Mouse (Mus musculus): ENCODE measurements at regions not wholly inside any gene's neighbourhood (a gene's known extent, or its start where the extent isn't known, plus 50 kb on each side); places are given as distances from the start of the nearest gene placed in this dataset.

DNA sequence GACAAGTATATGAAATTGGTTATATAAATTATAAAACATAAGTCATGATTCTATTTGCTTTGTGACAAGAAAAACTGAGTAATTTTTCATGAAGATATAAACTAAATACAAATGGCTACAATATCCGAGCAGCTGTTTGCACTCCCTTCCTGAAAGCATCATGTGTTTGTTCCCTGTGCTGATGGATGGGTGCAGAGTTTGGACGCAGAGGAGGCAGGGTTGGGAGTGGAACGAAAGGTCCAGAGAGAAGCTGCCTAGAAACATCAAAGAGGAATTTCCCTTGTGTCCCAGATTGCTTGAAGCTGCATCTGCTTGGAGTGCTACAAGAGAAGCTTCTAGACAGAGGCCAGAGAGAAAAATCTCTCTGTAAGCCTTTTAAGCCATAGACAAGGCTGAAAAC is 195.5 kb downstream of the Cd47 start:
- H3K27me3 ChIP-seq (ENCODE audit: control insufficient read depth, insufficient read depth, low read length), result no peaks in the 10 kb centered on the region
- TF ChIP-seq CTCF (IDR thresholded peaks at IDR 0.05; ENCODE audit: control insufficient read depth, insufficient read depth, insufficient replicate concordance, low read depth, low read length), result no peak
- TF ChIP-seq POLR2A (IDR thresholded peaks at IDR 0.05; ENCODE audit: control insufficient read depth, low read depth, low read length), result no peak

DNA sequence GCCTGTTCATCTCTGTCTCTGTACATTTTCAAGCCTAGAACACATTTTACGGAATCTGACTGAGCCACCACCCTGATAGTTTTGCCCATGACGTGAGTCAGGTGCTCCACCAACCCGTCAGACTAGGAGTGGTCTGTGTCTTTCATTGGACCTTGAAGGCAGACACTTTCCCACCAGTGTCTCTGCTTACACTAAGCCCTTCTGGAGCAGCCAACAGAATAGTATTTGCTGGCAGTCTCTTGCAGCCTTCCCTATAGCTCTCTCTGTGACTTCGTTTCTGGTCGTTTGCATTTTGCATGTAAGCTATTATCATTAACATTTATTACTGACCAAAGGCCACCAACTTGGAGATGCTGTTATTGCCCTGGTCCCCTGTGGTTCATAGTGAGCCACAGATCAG is 196.3 kb downstream of the Cd47 start:
- TF ChIP-seq CTCF (IDR thresholded peaks at IDR 0.05; ENCODE audit: control insufficient read depth, insufficient read depth, insufficient replicate concordance, low read depth, low read length), result no peak
- Histone ChIP-seq H3K4me1 (ENCODE audit: control insufficient read depth, insufficient read depth, low read length) (no peaks in the 10 kb centered on the region), H3K27me3 (ENCODE audit: control insufficient read depth, insufficient read depth, low read length) (no peaks in the 10 kb centered on the region), H3K4me3 (ENCODE audit: control insufficient read depth, low read depth, low read length) (no peak overlapping the region), H3K27ac (ENCODE audit: control insufficient read depth, insufficient read depth, low read depth, low read length) (no peak overlapping the region), H3K36me3 (ENCODE audit: control insufficient read depth, insufficient read depth, low read length) (no peaks in the 10 kb centered on the region)

More for the DNA sequence above, 195.5 kb downstream of the Cd47 start:
- no peak overlapping the region for H3K4me3 ChIP-seq (ENCODE audit: control insufficient read depth, low read depth, low read length)
- H3K4me1 ChIP-seq (ENCODE audit: control insufficient read depth, insufficient read depth, low read length), result no peaks in the 10 kb centered on the region
- H3K36me3 ChIP-seq (ENCODE audit: control insufficient read depth, insufficient read depth, low read length), result no peaks in the 10 kb centered on the region
- no peak overlapping the region for H3K27ac ChIP-seq (ENCODE audit: control insufficient read depth, insufficient read depth, low read depth, low read length)

DNA sequence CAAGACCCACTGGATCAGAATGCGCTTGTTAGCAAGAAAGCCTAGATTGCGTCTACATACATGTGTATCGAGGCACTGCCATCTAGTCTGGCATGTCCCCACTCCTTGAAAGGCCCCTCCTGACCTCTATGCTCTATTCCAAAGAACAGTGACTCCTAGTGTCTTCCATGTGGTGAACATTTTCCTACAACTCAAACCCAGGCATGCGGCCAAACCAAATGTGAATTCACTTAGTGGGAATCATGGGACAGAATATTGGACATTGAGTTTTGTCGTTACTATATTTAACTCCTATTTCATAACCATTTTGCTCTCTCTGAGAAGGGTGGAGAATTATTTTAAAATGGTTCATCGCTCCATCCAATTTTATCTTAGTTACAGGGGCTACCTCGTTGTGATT is 196.7 kb downstream of the Cd47 start:
- H3K4me3 ChIP-seq (ENCODE audit: control insufficient read depth, low read depth, low read length), result no peak overlapping the region
- H3K4me1 ChIP-seq (ENCODE audit: control insufficient read depth, insufficient read depth, low read length), result no peaks in the 10 kb centered on the region
- H3K36me3 ChIP-seq (ENCODE audit: control insufficient read depth, insufficient read depth, low read length), result no peaks in the 10 kb centered on the region
- no peaks in the 10 kb centered on the region for H3K27me3 ChIP-seq (ENCODE audit: control insufficient read depth, insufficient read depth, low read length)
- no peak overlapping the region for H3K27ac ChIP-seq (ENCODE audit: control insufficient read depth, insufficient read depth, low read depth, low read length)
- TF ChIP-seq POLR2A (IDR thresholded peaks at IDR 0.05; ENCODE audit: control insufficient read depth, low read depth, low read length), result no peak
- TF ChIP-seq CTCF (IDR thresholded peaks at IDR 0.05; ENCODE audit: control insufficient read depth, insufficient read depth, insufficient replicate concordance, low read depth, low read length), result no peak

DNA sequence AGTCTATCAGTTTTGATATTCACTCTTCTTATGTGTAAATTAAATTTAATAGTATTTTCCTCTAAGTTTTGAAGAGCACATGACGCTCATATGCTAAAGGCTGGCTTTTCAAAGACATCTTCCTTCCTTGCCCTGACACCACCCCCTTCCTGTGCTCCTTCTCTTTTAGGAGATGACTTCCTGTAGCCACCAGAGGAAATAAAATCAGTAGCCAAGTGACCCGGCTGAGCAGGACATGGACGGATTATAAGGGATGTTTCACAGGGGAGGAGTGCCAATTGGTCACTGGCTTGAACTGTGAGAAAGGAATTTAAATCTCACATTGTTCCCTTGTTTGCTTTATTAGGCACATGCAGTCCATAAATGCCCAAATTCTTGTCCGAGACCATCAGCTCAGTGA is 200.5 kb downstream of the Cd47 start:
- Histone ChIP-seq H3K4me3 (ENCODE audit: control insufficient read depth, low read depth, low read length) (no peak overlapping the region), H3K4me1 (ENCODE audit: control insufficient read depth, insufficient read depth, low read length) (no peaks in the 10 kb centered on the region), H3K27ac (ENCODE audit: control insufficient read depth, insufficient read depth, low read depth, low read length) (no peak overlapping the region), H3K36me3 (ENCODE audit: control insufficient read depth, insufficient read depth, low read length) (no peaks in the 10 kb centered on the region), H3K27me3 (ENCODE audit: control insufficient read depth, insufficient read depth, low read length) (no peaks in the 10 kb centered on the region)
- no peak for TF ChIP-seq CTCF (IDR thresholded peaks at IDR 0.05; ENCODE audit: control insufficient read depth, insufficient read depth, insufficient replicate concordance, low read depth, low read length)
- no peak for TF ChIP-seq POLR2A (IDR thresholded peaks at IDR 0.05; ENCODE audit: control insufficient read depth, low read depth, low read length)

DNA sequence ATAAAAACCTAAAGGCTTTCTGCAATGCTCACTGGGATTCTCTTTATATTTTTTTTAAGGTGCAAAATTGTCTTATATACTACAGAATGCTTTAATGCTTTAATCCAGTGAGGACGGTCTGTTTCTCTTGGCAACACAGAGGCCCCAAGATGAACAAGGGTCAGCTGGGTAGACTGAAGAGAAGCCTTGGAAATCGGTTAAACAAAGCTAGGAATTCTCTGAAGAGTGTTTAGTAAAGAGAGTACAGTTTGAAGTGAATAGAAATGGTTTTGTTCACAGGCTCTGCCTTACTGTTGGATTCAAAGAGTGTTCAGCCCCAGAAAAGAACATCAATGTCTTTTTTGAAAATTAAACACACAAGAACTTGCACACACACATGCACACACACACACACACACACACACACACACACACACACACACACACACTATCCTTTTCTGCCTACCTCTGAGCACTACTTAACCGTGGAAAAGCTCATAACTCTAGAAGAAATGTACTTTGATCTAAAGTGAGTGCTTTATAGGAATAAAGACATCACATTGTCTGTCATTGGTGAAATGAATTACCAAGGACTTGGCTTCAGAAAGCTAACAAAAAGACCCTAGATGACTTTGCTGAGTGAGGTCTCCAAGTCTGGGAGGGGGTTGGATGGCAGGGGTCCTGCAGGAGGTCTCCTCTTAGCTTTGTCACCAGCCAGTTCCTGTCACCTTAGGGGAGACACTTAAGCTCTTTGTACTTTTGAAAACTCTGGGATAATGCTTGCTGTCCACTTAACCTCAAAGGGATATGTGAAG is 201.5 kb downstream of the Cd47 start:
- no peak overlapping the region for H3K4me3 ChIP-seq (ENCODE audit: control insufficient read depth, low read depth, low read length)
- H3K4me1 ChIP-seq (ENCODE audit: control insufficient read depth, insufficient read depth, low read length), result no peaks in the 10 kb centered on the region
- no peaks in the 10 kb centered on the region for H3K36me3 ChIP-seq (ENCODE audit: control insufficient read depth, insufficient read depth, low read length)
- no peak for TF ChIP-seq POLR2A (IDR thresholded peaks at IDR 0.05; ENCODE audit: control insufficient read depth, low read depth, low read length)
- TF ChIP-seq CTCF (IDR thresholded peaks at IDR 0.05; ENCODE audit: control insufficient read depth, insufficient read depth, insufficient replicate concordance, low read depth, low read length), result no peak
- H3K27ac ChIP-seq (ENCODE audit: control insufficient read depth, insufficient read depth, low read depth, low read length), result no peak overlapping the region
- no peaks in the 10 kb centered on the region for H3K27me3 ChIP-seq (ENCODE audit: control insufficient read depth, insufficient read depth, low read length)

DNA sequence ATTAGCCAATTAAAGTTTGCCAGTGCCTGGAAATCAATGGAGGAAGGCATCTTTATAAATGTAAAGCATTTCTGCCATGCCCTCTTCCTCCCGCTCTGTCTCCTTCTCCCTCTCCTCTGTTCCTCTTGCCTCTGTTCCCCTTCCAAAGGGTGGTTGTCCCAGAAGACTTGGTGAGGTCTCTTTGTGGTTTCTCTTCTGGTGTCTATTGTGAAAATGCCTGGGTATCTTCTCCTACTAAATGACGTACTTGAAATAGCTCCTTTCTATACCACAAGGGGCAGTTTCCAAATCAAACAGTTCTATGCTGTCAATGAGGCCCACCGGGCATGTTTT is 202.1 kb downstream of the Cd47 start:
- H3K36me3 ChIP-seq (ENCODE audit: control insufficient read depth, insufficient read depth, low read length), result no peaks in the 10 kb centered on the region

DNA sequence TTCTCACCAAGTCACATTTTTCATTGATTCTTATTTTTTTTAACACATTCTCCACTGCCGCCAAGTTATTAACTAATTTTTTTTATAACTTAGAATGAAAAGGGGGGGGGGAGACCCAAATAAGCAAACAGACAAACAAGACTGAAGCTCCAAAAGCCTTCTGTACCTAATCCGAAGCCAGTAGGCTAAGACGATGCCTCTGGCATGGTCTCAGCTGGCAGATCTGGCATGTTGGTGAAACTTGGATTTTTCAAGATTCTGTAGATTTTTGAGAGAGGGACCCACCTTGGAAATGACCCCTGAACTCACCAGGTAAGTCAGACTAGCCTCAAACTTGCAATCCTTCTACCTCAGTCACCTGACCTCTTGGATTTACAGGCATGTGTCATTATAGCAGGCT is 208.7 kb downstream of the Cd47 start:
- Histone ChIP-seq H3K4me1 (ENCODE audit: control insufficient read depth, insufficient read depth, low read length) (no peaks in the 10 kb centered on the region), H3K27me3 (ENCODE audit: control insufficient read depth, insufficient read depth, low read length) (no peaks in the 10 kb centered on the region), H3K4me3 (ENCODE audit: control insufficient read depth, low read depth, low read length) (no peak overlapping the region), H3K36me3 (ENCODE audit: control insufficient read depth, insufficient read depth, low read length) (no peaks in the 10 kb centered on the region), H3K27ac (ENCODE audit: control insufficient read depth, insufficient read depth, low read depth, low read length) (no peak overlapping the region)
- TF ChIP-seq CTCF (IDR thresholded peaks at IDR 0.05; ENCODE audit: control insufficient read depth, insufficient read depth, insufficient replicate concordance, low read depth, low read length), result no peak
- TF ChIP-seq POLR2A (IDR thresholded peaks at IDR 0.05; ENCODE audit: control insufficient read depth, low read depth, low read length), result no peak

More for the DNA sequence above, 202.1 kb downstream of the Cd47 start:
- no peaks in the 10 kb centered on the region for H3K4me1 ChIP-seq (ENCODE audit: control insufficient read depth, insufficient read depth, low read length)
- no peak overlapping the region for H3K4me3 ChIP-seq (ENCODE audit: control insufficient read depth, low read depth, low read length)
- TF ChIP-seq POLR2A (IDR thresholded peaks at IDR 0.05; ENCODE audit: control insufficient read depth, low read depth, low read length) (no peak), CTCF (IDR thresholded peaks at IDR 0.05; ENCODE audit: control insufficient read depth, insufficient read depth, insufficient replicate concordance, low read depth, low read length) (no peak)
- H3K27me3 ChIP-seq (ENCODE audit: control insufficient read depth, insufficient read depth, low read length), result no peaks in the 10 kb centered on the region
- no peak overlapping the region for H3K27ac ChIP-seq (ENCODE audit: control insufficient read depth, insufficient read depth, low read depth, low read length)
